Mouse (Mus musculus): Measurements from ENCODE around the gene Rims4. TPM values are rescaled to one million over a fixed set of nuclear protein-coding genes. Genes with fewer than 3 reads are reported as not detected.

Gene Rims4
- 0.11 TPM for polyA plus RNA-seq (2014; fragmentation: Illumina TruSeq; extraction: RNeasy Lipid Tissue Mini Kit (QIAGEN cat#74804); ENCODE audit: insufficient read depth, low read depth, low replicate concordance)

DNA sequence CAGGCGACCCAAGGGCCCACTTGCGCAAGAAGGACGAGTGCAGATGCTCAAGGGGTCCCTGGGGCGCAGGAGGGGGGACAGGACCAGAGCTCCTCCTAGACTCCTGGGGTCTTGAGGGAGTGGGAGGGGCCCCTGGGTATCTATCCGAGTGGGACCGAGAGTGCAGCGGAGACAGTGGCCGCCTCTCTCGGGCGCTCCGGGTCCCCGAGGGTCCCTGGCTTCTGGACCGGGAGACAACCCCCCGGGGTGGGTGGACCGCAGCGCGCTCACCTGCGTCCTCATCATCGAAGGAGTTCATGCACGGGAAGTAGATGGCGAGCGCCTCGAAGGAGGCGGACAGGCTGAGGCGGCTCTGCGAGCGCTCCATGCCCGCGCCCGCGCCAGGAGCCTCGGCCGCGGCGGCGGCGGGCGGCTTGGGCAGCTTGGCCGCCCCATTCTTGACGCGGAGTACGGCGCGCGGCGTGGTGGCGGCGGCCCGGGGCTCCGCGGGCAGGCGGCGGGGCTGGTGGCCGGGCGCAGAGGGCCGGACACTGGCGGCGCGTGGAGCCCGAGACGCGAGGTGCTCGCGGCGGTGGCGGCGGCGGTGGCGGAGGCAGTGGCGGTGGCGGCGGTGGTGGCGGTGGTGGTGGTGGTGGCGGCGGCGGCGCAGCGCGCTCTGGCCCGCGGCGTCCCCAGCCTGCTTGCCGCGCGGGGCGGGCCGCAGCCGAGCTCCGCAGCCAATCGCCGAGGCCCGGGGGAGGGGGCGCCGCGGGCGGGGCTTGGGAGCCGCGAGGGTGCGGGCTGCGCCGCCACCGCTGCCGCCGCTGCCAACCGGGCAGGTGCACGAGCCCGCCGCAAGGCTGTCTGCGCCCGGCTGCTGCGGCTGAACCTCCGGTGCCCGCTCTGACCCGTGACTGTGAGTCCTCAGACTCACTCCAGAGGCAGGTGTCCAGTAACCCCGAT is at the start of gene Rims4:
Rims4 (minus strand) TSS at position 367 of the 942 bp plus-strand sequence.

GRCm38 (mm10) chr2:163853461-163853901 is 65.0 kb downstream of the Rims4 start, which contains the start of gene Kcnk15:
TSS of gene Kcnk15 (plus strand) at chr2:163853651.

GRCm38 (mm10) chr2:163820607-163821006 is 97.9 kb downstream of the Rims4 start, which contains the start of gene Ccn5:
TSS of gene Ccn5 (plus strand) at chr2:163820861.

Other genes starting within 250 kb of the Rims4 start
- gene Ada, start 168.4 kb downstream of the Rims4 start, polyA plus RNA-seq (2014; fragmentation: Illumina TruSeq; extraction: RNeasy Lipid Tissue Mini Kit (QIAGEN cat#74804); ENCODE audit: insufficient read depth, low read depth, low replicate concordance) = 3.5 TPM
- gene Ccn5, start 97.8 kb downstream of the Rims4 start, polyA plus RNA-seq (2014; fragmentation: Illumina TruSeq; extraction: RNeasy Lipid Tissue Mini Kit (QIAGEN cat#74804); ENCODE audit: insufficient read depth, low read depth, low replicate concordance) = 44.0 TPM
- gene Kcnk15, start 65.0 kb downstream of the Rims4 start, polyA plus RNA-seq (2014; fragmentation: Illumina TruSeq; extraction: RNeasy Lipid Tissue Mini Kit (QIAGEN cat#74804); ENCODE audit: insufficient read depth, low read depth, low replicate concordance) = not detected
- gene Ywhab, start 76.3 kb upstream of the Rims4 start, polyA plus RNA-seq (2014; fragmentation: Illumina TruSeq; extraction: RNeasy Lipid Tissue Mini Kit (QIAGEN cat#74804); ENCODE audit: insufficient read depth, low read depth, low replicate concordance) = 116 TPM
- 0.37 TPM for gene Pabpc1l, start 106.8 kb upstream of the Rims4 start, polyA plus RNA-seq (2014; fragmentation: Illumina TruSeq; extraction: RNeasy Lipid Tissue Mini Kit (QIAGEN cat#74804); ENCODE audit: insufficient read depth, low read depth, low replicate concordance)
- gene Stk4, start 151.6 kb upstream of the Rims4 start, polyA plus RNA-seq (2014; fragmentation: Illumina TruSeq; extraction: RNeasy Lipid Tissue Mini Kit (QIAGEN cat#74804); ENCODE audit: insufficient read depth, low read depth, low replicate concordance) = 30.1 TPM
- gene Tomm34, start 152.5 kb upstream of the Rims4 start, polyA plus RNA-seq (2014; fragmentation: Illumina TruSeq; extraction: RNeasy Lipid Tissue Mini Kit (QIAGEN cat#74804); ENCODE audit: insufficient read depth, low read depth, low replicate concordance) = 22.2 TPM

All from lung, adult 10 weeks (tissue).